Mouse (Mus musculus): ENCODE measurements around the gene Lrrc43. TPM values are rescaled to one million over a fixed set of nuclear protein-coding genes. Genes with fewer than 3 reads are reported as not detected.
A peak's percentile ranks its signal among the peaks of the same experiment; 100 is the strongest.
"Not testable (repeated sequence)": the region's sequence is repeated elsewhere in the genome, so short reads cannot be mapped to it uniquely, and the experiment has no call there.

Lrrc43 gene
- total and polyA plus RNA-seq, 2 experiments from 2014 or later: not detected

DNA sequence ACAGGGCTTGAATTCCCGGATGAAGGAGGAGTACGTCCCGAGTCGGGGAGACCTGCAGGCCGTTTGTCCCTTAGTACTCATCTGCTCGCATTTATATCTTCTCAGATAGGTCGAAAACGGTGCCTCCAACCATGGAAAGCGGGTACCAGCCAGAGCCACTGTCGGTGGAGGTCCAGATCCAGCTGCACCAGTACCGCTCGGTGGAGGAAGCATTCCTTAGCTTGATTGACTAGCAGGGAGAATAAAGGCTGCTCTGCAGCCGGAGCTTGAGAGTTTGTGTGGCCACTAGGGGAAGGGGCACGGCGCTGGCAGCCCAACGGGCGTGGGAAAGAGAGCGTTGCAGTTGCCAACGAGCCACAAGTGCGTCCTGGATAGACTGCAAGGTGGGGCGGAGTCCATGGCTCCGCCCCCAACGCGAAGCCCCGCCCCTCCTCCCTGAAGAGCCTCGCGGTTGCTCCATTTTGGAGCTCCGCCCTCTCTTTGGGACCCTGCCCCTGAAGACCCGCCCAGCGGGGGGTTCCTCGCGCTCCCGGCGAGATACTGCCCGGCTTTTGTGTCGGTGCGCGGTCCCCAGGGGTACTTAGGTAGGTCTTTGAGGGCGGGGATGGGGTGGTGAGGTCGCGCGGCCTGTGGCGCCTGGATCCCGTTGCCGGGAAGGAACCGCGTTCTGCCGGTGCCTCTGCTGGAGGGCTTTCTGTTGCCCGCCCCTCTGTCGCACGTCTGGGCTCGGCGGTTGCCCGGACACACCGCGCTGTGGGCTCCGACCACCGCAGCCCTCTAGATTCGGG, 19.0 kb downstream of the Lrrc43 start:
- peaks cover 33% of the 10 kb centered on the region for H3K27me3 ChIP-seq (ENCODE audit: control insufficient read depth, insufficient read depth, low read length)
- TF ChIP-seq EP300 (IDR thresholded peaks at IDR 0.05; ENCODE audit: low read depth) (no peak), CTCF (IDR thresholded peaks at IDR 0.05; ENCODE audit: low read depth) (no peak)
- H3K36me3 ChIP-seq (replicated peaks; ENCODE audit: control insufficient read depth, insufficient read depth, low read length): peaks cover 8% of the 10 kb centered on the region; the same call in 1 of the 2 replicates
- H3K4me3 ChIP-seq (ENCODE audit: low read depth, low read length): peak overlapping the region; percentile 55
- WGBS: under 1% methylated on average over 57 of the region's 59 CpGs
- H3K27ac ChIP-seq (ENCODE audit: low read depth): no peak overlapping the region
- H3K9me3 ChIP-seq (replicated peaks; ENCODE audit: control insufficient read depth, low read length): no peaks in the 10 kb centered on the region
- peak overlapping the region; percentile 43; the same call in 1 of the 2 replicates for H3K9ac ChIP-seq (replicated peaks; ENCODE audit: low read depth, low read length)
- H3K4me1 ChIP-seq (ENCODE audit: control insufficient read depth, insufficient read depth): peaks cover 14% of the 10 kb centered on the region
- peak; percentile 60 for DNase-seq (ENCODE audit: low spot score)
- peak; percentile 82 for ATAC-seq (ENCODE audit: insufficient read depth, low read depth)
- H3K4me2 ChIP-seq (ENCODE audit: low read depth, low read length): peak overlapping the region; percentile 79

GRCm38 (mm10) chr5:123508921-123509320, 19.8 kb downstream of the Lrrc43 start:
- 9% methylated on average over 12 of the region's 12 CpGs for WGBS
- Histone ChIP-seq H3K27me3 (ENCODE audit: control insufficient read depth, insufficient read depth, low read length) (peaks cover 28% of the 10 kb centered on the region), H3K4me2 (ENCODE audit: low read depth, low read length) (peak overlapping the region; percentile 79), H3K4me3 (ENCODE audit: low read depth, low read length) (peak overlapping the region; percentile 55), H3K9ac (replicated peaks; ENCODE audit: low read depth, low read length) (peak overlapping the region; percentile 43; the same call in 1 of the 2 replicates), H3K4me1 (ENCODE audit: control insufficient read depth, insufficient read depth) (peaks cover 14% of the 10 kb centered on the region), H3K27ac (ENCODE audit: low read depth) (no peak overlapping the region), H3K9me3 (replicated peaks; ENCODE audit: control insufficient read depth, low read length) (no peaks in the 10 kb centered on the region), H3K36me3 (replicated peaks; ENCODE audit: control insufficient read depth, insufficient read depth, low read length) (peaks cover 8% of the 10 kb centered on the region; the same call in 1 of the 2 replicates)
- TF ChIP-seq CTCF (IDR thresholded peaks at IDR 0.05; ENCODE audit: low read depth): no peak
- ATAC-seq (ENCODE audit: insufficient read depth, low read depth) (no peak), DNase-seq (ENCODE audit: low spot score) (no peak)

DNA sequence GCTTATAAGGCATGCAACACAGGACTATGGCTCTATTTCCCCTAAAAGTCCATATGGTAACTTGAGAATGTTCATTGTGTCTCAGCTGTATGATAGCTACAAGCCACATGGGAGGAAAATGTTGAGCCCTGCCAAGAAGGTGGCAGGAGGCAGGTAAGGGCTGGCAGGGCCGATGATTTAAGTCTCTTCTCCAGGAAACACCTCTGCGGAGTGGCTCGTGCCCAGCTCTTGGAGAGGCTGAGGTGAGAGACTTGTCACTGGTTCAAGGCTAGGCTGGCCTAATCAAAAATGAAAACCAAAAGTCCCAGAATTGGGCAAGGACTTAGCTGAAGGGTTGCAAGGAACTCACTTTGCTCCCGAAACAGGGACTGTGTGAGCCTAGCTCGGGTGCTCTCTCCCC, 21.1 kb downstream of the Lrrc43 start, which contains the start of gene B3gnt4:
TSS of gene B3gnt4 (plus strand) at position 301 of the 400 bp plus-strand sequence.
- TF ChIP-seq CTCF (IDR thresholded peaks at IDR 0.05; ENCODE audit: low read depth): no peak
- no peak for TF ChIP-seq EP300 (IDR thresholded peaks at IDR 0.05; ENCODE audit: low read depth)
- DNase-seq (ENCODE audit: low spot score): no peak
- Histone ChIP-seq H3K4me2 (ENCODE audit: low read depth, low read length) (no peak within 1 kb of the TSS), H3K4me1 (ENCODE audit: control insufficient read depth, insufficient read depth) (peaks cover 14% of the 10 kb centered on the region), H3K9ac (replicated peaks; ENCODE audit: low read depth, low read length) (no peak within 1 kb of the TSS), H3K27me3 (ENCODE audit: control insufficient read depth, insufficient read depth, low read length) (peaks cover 28% of the 10 kb centered on the region), H3K36me3 (replicated peaks; ENCODE audit: control insufficient read depth, insufficient read depth, low read length) (peaks cover 18% of the 10 kb centered on the region), H3K27ac (ENCODE audit: low read depth) (no peak within 1 kb of the TSS), H3K4me3 (ENCODE audit: low read depth, low read length) (no peak within 1 kb of the TSS), H3K9me3 (replicated peaks; ENCODE audit: control insufficient read depth, low read length) (no peaks in the 10 kb centered on the region)
- ATAC-seq (ENCODE audit: insufficient read depth, low read depth): no peak
- WGBS: 85% methylated on average over 5 of the region's 5 CpGs

GRCm38 (mm10) chr5:123511426-123511825, 22.3 kb downstream of the Lrrc43 start:
- not testable (repeated sequence) for DNase-seq (ENCODE audit: low spot score); H3K9me3 ChIP-seq (replicated peaks; ENCODE audit: control insufficient read depth, low read length); H3K9ac ChIP-seq (replicated peaks; ENCODE audit: low read depth, low read length); H3K27ac ChIP-seq (ENCODE audit: low read depth); H3K4me3 ChIP-seq (ENCODE audit: low read depth, low read length); H3K4me2 ChIP-seq (ENCODE audit: low read depth, low read length); ATAC-seq (ENCODE audit: insufficient read depth, low read depth)
- peaks cover 14% of the 10 kb centered on the region for H3K4me1 ChIP-seq (ENCODE audit: control insufficient read depth, insufficient read depth)
- H3K36me3 ChIP-seq (replicated peaks; ENCODE audit: control insufficient read depth, insufficient read depth, low read length): peaks cover 31% of the 10 kb centered on the region
- 81% methylated on average over 3 of the region's 3 CpGs for WGBS
- H3K27me3 ChIP-seq (ENCODE audit: control insufficient read depth, insufficient read depth, low read length): peaks cover 28% of the 10 kb centered on the region

DNA sequence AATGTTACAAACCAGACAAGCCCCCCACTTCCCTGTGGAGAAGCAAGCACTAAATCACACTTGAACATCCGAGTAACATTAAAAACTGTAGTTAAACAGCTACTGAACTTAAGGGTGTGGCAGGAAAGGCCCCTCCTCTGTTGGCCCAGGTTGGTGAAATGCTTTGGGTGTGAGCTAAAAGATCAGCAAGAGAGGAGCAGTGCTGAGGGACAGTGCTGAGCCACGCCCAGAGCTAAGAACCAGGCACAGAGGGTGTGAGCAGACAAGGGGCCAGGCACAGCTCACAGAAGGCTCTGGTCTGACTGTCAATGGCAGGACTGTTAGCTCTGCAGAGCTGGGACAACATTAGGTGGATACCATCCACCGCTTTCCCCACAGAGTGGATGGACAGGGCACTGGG, 23.0 kb downstream of the Lrrc43 start:
- Histone ChIP-seq H3K9me3 (replicated peaks; ENCODE audit: control insufficient read depth, low read length) (no peaks in the 10 kb centered on the region), H3K4me2 (ENCODE audit: low read depth, low read length) (no peak overlapping the region), H3K9ac (replicated peaks; ENCODE audit: low read depth, low read length) (0 out of 2 replicates have a peak overlapping the region, but pooled peaks have one; percentile 4), H3K27me3 (ENCODE audit: control insufficient read depth, insufficient read depth, low read length) (peaks cover 21% of the 10 kb centered on the region), H3K27ac (ENCODE audit: low read depth) (no peak overlapping the region), H3K36me3 (replicated peaks; ENCODE audit: control insufficient read depth, insufficient read depth, low read length) (peaks cover 38% of the 10 kb centered on the region), H3K4me1 (ENCODE audit: control insufficient read depth, insufficient read depth) (peaks cover 14% of the 10 kb centered on the region), H3K4me3 (ENCODE audit: low read depth, low read length) (no peak overlapping the region)
- TF ChIP-seq EP300 (IDR thresholded peaks at IDR 0.05; ENCODE audit: low read depth): no peak
- TF ChIP-seq CTCF (IDR thresholded peaks at IDR 0.05; ENCODE audit: low read depth): no peak
- 72% methylated on average over 3 of the region's 3 CpGs for WGBS
- ATAC-seq (ENCODE audit: insufficient read depth, low read depth) (no peak), DNase-seq (ENCODE audit: low spot score) (no peak)
